Mouse (Mus musculus): ENCODE results near the gene Sptbn1. TPM values are rescaled to one million over a fixed set of nuclear protein-coding genes. Genes with fewer than 3 reads are reported as not detected.

Gene Sptbn1
- polyA plus RNA-seq, 1 experiment from 2014 or later, result 19.2 TPM

GRCm38 (mm10) chr11:30268648-30269375 is 837 bp upstream of the Sptbn1 start:
- peak overlapping the region; percentile 78 for H3K4me3 ChIP-seq (ENCODE audit: low read depth, low read length)

DNA sequence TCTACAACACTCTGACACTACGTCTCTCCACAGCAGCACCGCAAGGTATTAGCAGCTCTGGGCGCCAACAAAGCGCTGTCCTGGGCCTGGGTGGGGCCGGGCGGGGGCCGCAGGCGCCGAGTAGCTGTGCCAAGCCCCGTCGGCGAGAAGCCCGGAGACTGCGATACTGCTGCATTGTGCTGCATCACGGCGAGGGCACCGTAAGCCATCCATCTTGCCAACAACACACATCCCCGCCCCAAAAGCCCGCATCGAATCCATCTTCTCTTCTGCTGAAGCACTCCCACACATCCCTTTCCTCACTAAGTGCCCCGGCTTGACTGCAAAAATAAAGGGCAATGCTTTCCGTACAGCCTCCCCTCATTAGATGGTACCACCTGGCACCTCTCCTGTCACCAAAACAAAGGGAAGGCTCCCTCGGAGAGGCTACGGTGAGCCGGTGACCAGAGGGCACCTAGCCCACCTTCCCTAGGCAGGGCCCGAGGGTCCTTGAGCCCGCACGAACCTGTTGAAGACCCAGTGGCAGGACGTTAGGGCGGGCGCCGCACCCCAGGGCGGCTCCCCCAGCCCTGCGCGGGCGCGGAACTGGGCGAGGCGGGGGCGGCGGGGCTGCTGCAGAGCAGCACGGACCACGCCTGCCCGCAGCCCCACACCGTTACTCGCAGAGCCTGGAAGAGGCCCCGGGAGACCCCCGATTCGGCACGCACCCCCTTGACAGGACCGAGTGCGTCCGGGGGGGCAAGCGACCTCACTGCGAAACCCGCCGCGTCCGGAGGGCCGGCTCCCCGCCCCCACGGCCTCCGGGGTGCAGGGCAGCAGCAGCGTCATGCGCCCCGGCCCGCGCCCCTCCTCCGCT is 711 bp downstream of the Sptbn1 start:
- peak overlapping the region; percentile 76 for H3K27ac ChIP-seq (ENCODE audit: low read depth)
- H3K4me3 ChIP-seq (ENCODE audit: low read depth, low read length), result peak overlapping the region; percentile 78
- H3K4me1 ChIP-seq (ENCODE audit: insufficient read depth), result no peaks in the 10 kb centered on the region; the same call in 1 of the 2 replicates
- DNase-seq (peak; percentile 28), ATAC-seq (peak; percentile 64)
- H3K9ac ChIP-seq (replicated peaks), result peak overlapping the region; percentile 70
- peaks cover 36% of the 10 kb centered on the region for H3K27me3 ChIP-seq (ENCODE audit: insufficient read depth, low read length)
- H3K36me3 ChIP-seq (replicated peaks; ENCODE audit: insufficient read depth, low read length), result no peaks in the 10 kb centered on the region
- TF ChIP-seq EP300 (IDR thresholded peaks at IDR 0.05; ENCODE audit: low read depth) (no peak), CTCF (IDR thresholded peaks at IDR 0.05; ENCODE audit: low read depth) (no peak)
- H3K9me3 ChIP-seq (ENCODE audit: low read length), result no peaks in the 10 kb centered on the region
- H3K4me2 ChIP-seq (ENCODE audit: low read depth, low read length), result peak overlapping the region; percentile 95
- WGBS (ENCODE audit: insufficient replicate concordance), result under 1% methylated on average over 55 of the region's 69 CpGs

More at GRCm38 (mm10) chr11:30268648-30269375, 837 bp upstream of the Sptbn1 start:
- Histone ChIP-seq H3K4me1 (ENCODE audit: insufficient read depth) (no peaks in the 10 kb centered on the region; the same call in 1 of the 2 replicates), H3K9me3 (ENCODE audit: low read length) (no peaks in the 10 kb centered on the region), H3K27ac (ENCODE audit: low read depth) (0 out of 2 replicates have a peak overlapping the region, but pooled peaks have one; percentile 8), H3K27me3 (ENCODE audit: insufficient read depth, low read length) (peaks cover 36% of the 10 kb centered on the region), H3K9ac (replicated peaks) (no peak overlapping the region), H3K36me3 (replicated peaks; ENCODE audit: insufficient read depth, low read length) (no peaks in the 10 kb centered on the region), H3K4me2 (ENCODE audit: low read depth, low read length) (peak overlapping the region; percentile 95)
- no peak for ATAC-seq
- TF ChIP-seq CTCF (IDR thresholded peaks at IDR 0.05; ENCODE audit: low read depth) (no peak), EP300 (IDR thresholded peaks at IDR 0.05; ENCODE audit: low read depth) (no peak)
- no peak for DNase-seq
- WGBS (ENCODE audit: insufficient replicate concordance), result 9% methylated on average over 15 of the region's 15 CpGs

DNA sequence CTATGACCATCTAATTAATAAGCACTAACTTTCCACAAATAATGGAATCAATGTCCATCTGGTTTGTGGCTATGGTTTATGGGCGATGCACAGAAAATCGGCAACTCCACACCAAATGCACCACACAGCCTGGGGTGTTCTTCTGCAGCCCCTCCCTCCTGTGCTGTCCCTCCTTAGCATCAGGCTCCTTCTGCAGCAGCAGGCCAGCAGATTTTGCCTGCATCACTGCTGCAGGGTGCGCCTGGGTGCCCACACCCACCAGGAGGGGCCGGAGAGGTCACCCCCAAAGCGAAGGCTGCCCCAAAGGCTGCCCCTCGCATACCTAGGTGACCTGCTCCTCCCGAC is 1.3 kb downstream of the Sptbn1 start:
- DNase-seq (no peak), ATAC-seq (no peak)
- H3K4me1 ChIP-seq (ENCODE audit: insufficient read depth), result no peaks in the 10 kb centered on the region; the same call in 1 of the 2 replicates
- H3K36me3 ChIP-seq (replicated peaks; ENCODE audit: insufficient read depth, low read length), result no peaks in the 10 kb centered on the region
- H3K9me3 ChIP-seq (ENCODE audit: low read length), result no peaks in the 10 kb centered on the region
- H3K27ac ChIP-seq (ENCODE audit: low read depth), result 0 out of 2 replicates have a peak overlapping the region, but pooled peaks have one; percentile 76
- 23% methylated on average over 7 of the region's 7 CpGs for WGBS (ENCODE audit: insufficient replicate concordance)
- peak overlapping the region; percentile 78 for H3K4me3 ChIP-seq (ENCODE audit: low read depth, low read length)
- peak overlapping the region; percentile 70; the same call in 1 of the 2 replicates for H3K9ac ChIP-seq (replicated peaks)
- peak overlapping the region; percentile 95 for H3K4me2 ChIP-seq (ENCODE audit: low read depth, low read length)
- H3K27me3 ChIP-seq (ENCODE audit: insufficient read depth, low read length), result peaks cover 36% of the 10 kb centered on the region
- TF ChIP-seq EP300 (IDR thresholded peaks at IDR 0.05; ENCODE audit: low read depth) (no peak), CTCF (IDR thresholded peaks at IDR 0.05; ENCODE audit: low read depth) (no peak)

GRCm38 (mm10) chr11:30265666-30266065 is 2.3 kb downstream of the Sptbn1 start:
- no peak overlapping the region for H3K9ac ChIP-seq (replicated peaks)
- H3K4me3 ChIP-seq (ENCODE audit: low read depth, low read length), result 0 out of 2 replicates have a peak overlapping the region, but pooled peaks have one; percentile 8
- H3K27me3 ChIP-seq (ENCODE audit: insufficient read depth, low read length), result peaks cover 36% of the 10 kb centered on the region
- H3K4me2 ChIP-seq (ENCODE audit: low read depth, low read length), result peak overlapping the region; percentile 45; the same call in 1 of the 2 replicates
- no peak overlapping the region for H3K27ac ChIP-seq (ENCODE audit: low read depth)
- TF ChIP-seq CTCF (IDR thresholded peaks at IDR 0.05; ENCODE audit: low read depth) (no peak), EP300 (IDR thresholded peaks at IDR 0.05; ENCODE audit: low read depth) (no peak)
- WGBS (ENCODE audit: insufficient replicate concordance), result 77% methylated on average over 2 of the region's 2 CpGs
- no peak for ATAC-seq
- H3K9me3 ChIP-seq (ENCODE audit: low read length), result no peaks in the 10 kb centered on the region
- H3K4me1 ChIP-seq (ENCODE audit: insufficient read depth), result no peaks in the 10 kb centered on the region; the same call in 1 of the 2 replicates
- DNase-seq, result no peak
- no peaks in the 10 kb centered on the region for H3K36me3 ChIP-seq (replicated peaks; ENCODE audit: insufficient read depth, low read length)

DNA sequence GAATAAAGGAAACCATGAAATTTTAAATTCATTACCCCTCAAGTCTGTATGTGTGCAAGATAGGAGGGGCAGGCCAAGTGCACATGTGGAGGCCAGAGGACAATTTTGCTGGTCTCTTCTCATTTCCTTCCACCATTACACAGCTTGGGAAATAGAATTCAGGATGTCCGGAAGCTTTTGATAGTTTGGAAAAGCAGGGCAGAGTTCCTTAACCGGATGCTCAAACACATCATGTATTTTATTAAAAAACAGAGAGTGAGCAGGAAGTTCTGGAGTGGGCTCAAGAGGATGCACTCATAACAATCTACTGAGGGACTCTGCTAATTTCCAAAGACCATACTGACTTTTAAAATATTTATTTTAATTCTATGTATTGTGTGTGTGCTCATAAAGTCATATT is 4.3 kb downstream of the Sptbn1 start:
- no peak for DNase-seq
- Histone ChIP-seq H3K9me3 (ENCODE audit: low read length) (no peaks in the 10 kb centered on the region), H3K4me3 (ENCODE audit: low read depth, low read length) (no peak overlapping the region), H3K4me1 (ENCODE audit: insufficient read depth) (no peaks in the 10 kb centered on the region; the same call in 1 of the 2 replicates), H3K36me3 (replicated peaks; ENCODE audit: insufficient read depth, low read length) (no peaks in the 10 kb centered on the region), H3K27ac (ENCODE audit: low read depth) (no peak overlapping the region), H3K27me3 (ENCODE audit: insufficient read depth, low read length) (peaks cover 25% of the 10 kb centered on the region), H3K9ac (replicated peaks) (no peak overlapping the region), H3K4me2 (ENCODE audit: low read depth, low read length) (no peak overlapping the region)
- 60% methylated on average over 2 of the region's 2 CpGs for WGBS (ENCODE audit: insufficient replicate concordance)
- no peak for ATAC-seq
- TF ChIP-seq CTCF (IDR thresholded peaks at IDR 0.05; ENCODE audit: low read depth), result no peak
- peak; percentile 46; the same call in 1 of the 2 replicates for TF ChIP-seq EP300 (IDR thresholded peaks at IDR 0.05; ENCODE audit: low read depth)
